Mouse (Mus musculus) liver, adult 2 months (tissue): ENCODE data around the gene Gm10912.

Experiments
- CTCF ChIP-seq: fragments of 200-500 bp; IDR thresholded peaks from 2 replicates; pipeline ENCODE4 v1.5.1; 2011; ENCODE audit warnings: low read depth, low read length, control low read depth
- POLR2A ChIP-seq: fragments of 200-500 bp; IDR thresholded peaks from 2 replicates; pipeline ENCODE4 v1.6.1; 2011; ENCODE audit warnings: low read length, control low read depth; ENCODE audit not compliant: insufficient read depth; ENCODE audit errors: extremely low read depth

GRCm38 (mm10) chr2:104062665-104063064, 3.0 kb upstream of the Gm10912 start:
- TF ChIP-seq POLR2A (no peak), CTCF (no peak)
